Mouse (Mus musculus) gastrocnemius, postnatal 36 days (tissue): ENCODE data around the gene Acer3. TPM values are rescaled to one million over a fixed set of nuclear protein-coding genes. Genes with fewer than 3 reads are reported as not detected.

Source experiments
- DNase-seq, 2 experiments: peaks; one replicate each; pipeline ENCODE4 v3.0.0; 2022
- intact Hi-C: fragments of 180-260 bp; cut with DNase I; formaldehyde crosslinking; loops from one replicate; pipeline ENCODE4 v1.15.1; 2025
- total RNA-seq, 2 experiments: library from RNA; stranded (reverse); gene quantifications; 2 replicates each; pipeline ENCODE4 v1.2.3; 2021

Acer3 gene
- total RNA-seq, 2 experiments from 2014 or later = 4.9 to 5.3 TPM

DNA sequence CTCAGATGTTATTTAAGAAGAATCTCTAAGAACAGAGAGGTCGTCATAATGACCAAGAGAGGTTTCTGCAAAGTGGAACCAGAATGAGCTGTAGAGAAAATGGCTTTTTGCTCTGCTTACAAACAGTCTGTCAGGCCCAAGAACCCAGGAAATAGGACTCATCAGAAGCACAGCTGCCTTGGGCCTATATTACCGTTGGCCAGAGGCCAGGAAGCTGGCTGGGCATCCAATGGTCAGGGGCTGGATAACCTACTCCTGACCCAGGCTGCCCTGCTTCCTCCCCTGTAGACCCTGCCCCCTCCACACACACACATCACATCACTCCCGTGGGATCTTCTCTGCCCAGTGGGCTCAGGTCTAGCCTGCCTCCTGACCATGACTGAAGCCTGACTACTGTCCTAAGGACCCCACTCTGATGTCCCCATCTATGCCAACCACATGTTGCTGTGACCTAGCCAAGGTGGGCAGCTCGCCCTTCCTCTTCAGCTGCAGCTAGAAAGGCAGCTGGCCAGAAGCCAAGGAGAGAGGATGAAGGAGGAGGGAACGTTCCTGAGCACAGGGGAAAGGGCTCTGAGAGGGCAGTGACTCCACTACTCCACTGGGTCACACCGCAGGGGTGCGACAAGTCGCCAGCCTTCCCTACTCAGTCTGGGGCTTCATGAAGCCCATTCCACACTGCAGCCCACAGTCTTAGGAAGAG lies 160.8 kb downstream of the Acer3 start:
- intact Hi-C loops = no loop called here

DNA sequence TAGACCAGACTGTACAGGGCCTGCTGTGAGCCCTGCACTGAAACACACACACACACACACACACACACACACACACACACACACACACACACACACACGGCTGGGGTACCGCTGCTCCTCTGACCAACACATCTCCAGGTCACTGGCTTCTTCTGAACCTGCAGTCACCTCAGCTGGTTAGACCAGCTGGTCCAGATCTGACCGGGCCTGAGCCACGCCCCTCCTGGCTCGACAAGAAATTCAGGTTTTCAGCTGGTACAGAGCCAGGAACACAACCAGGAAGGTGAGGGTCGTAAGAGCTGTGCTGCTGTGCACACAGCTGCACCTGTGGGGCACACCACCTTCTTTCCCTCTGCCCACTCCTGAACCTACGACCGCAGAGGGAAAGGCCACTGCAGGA lies 162.5 kb downstream of the Acer3 start:
- intact Hi-C loops = loop anchor here (5.0 kb wide), 2 partner anchors 34 to 184 kb away; no protein-coding TSS in a partner anchor
- DNase-seq = peak in 1 of 2 experiments; percentile 2

More for the DNA sequence above, 160.8 kb downstream of the Acer3 start:
- DNase-seq = peak in 1 of 2 experiments; percentile 7

DNA sequence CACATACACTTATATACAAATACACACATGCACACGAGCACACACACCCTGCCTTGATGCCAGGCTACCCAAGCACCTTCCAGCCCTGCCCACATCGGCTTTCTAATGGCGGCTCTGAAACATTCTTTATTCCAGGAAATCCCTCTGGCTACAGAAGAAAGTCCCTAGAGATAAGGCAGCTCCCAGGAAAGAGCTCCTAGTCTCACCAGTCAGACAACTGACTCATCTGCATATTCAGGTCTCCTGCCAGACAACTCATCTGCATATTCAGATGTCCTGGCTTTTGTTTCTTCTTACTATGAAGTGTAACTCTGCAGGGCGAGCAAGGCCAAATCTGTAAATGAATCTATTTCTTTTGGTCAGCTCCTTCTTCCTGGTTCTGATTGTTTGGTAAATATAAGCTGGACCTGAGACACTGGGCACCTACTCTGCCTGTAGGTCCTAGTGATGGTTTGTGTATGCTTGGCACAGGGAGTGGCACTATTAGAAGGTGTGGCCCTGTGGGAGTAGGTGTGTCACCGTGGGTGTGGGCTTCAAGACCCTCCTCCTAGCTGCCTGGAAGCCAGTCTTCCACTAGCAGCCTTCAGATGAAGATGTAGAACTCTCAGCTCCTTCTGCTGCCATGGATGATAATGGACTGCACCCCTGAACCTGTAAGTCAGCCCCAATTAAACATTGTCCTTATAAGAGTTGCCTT lies 163.2 kb downstream of the Acer3 start:
- DNase-seq = peak in 1 of 2 experiments; percentile 3
- intact Hi-C loops = loop anchor here (5.0 kb wide), 2 partner anchors 35 to 185 kb away; no protein-coding TSS in a partner anchor

Other genes with a start within 250 kb of the Acer3 start
- gene Myo7a, start 201.7 kb downstream of the Acer3 start, total RNA-seq = 1 to 10 TPM; 2.6 to 3.2 TPM
- gene Omp, start 175.7 kb downstream of the Acer3 start, total RNA-seq = under 1 TPM in 1 of 2 experiments, not detected in 1; 0.12 TPM
- 1 to 10 TPM; 1.7 to 1.9 TPM for gene Capn5, start 142.9 kb downstream of the Acer3 start, total RNA-seq
- not detected for gene B3gnt6, start 121.7 kb downstream of the Acer3 start, total RNA-seq
- 1 to 10 TPM; 1.1 to 1.5 TPM for gene Tsku, start 40.1 kb upstream of the Acer3 start, total RNA-seq
- gene Gucy2d, start 119.2 kb upstream of the Acer3 start, total RNA-seq = under 1 TPM; 0.26 to 0.37 TPM
- gene Lrrc32, start 168.1 kb upstream of the Acer3 start, total RNA-seq = 1 to 10 TPM; 3.7 to 5.8 TPM